Mouse (Mus musculus) cerebellum, postnatal 14 days (tissue): ENCODE measurements around the gene Tbc1d22a.
A peak's percentile ranks its signal among the peaks of the same experiment; 100 is the strongest.

Source experiments
- DNase-seq, 2 experiments: peaks; one replicate each; pipeline ENCODE4 v3.0.0; 2021; ENCODE audit warnings: mixed read lengths in 2 of 2

Gene Tbc1d22a

DNA sequence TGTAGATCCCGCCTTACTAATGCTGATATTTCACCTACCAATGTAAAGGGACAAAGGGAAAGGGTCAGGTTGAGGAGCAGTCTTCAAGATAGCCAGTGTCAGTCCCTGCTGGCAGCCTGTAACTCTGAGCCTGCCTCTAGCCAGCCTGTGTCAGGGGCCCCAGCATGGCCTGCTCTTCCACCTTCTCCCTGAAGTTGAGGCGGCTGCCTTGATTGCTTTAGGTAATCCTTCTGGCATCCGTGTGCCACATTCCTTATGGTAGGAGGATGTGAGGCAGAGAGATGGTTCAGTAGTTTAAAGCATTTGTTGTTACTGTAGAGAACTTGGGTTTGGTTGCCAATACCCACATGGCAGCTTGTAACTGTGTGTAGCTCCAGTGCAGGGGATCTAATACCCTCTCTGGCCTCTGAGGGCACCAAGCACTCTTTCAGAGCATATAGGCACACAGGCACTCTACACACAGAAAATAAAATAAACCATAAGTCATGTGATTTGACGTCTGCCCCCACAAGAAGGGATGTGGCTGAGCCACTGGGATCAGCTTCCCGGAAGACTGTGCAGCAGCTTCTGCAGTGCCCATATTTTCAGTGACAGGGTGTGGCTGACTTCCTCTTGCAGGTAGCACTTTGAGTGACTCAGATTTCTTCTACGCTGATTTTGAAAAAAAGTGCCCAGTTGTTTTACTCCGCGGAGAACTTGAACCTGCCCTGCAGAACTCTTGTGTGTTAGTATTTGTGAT, 128.5 kb downstream of the Tbc1d22a start:
- DNase-seq = no peak

DNA sequence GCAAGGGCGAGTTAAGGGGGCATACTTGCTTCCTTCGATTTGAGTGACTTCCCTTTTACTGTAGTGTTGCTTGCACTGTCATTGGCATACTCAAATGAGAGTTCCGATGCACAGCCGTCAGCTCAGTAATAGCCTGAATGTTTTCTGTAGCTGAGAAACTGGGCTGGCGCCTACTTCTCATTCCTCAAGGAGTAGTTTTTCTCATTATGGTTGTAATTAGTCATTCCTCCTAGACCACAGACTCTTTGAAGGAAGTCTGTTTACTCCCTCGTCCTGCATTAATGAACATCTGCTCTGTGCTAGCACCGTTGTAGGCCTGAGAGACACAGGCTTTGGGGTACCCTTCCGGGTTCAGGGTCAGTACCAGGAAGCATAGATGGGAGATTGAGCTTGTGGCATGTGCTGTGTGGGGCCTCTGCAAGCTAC, 130.7 kb downstream of the Tbc1d22a start:
- DNase-seq = no peak

GRCm38 (mm10) chr15:86345907-86346306, 131.6 kb downstream of the Tbc1d22a start:
- no peak for DNase-seq

DNA sequence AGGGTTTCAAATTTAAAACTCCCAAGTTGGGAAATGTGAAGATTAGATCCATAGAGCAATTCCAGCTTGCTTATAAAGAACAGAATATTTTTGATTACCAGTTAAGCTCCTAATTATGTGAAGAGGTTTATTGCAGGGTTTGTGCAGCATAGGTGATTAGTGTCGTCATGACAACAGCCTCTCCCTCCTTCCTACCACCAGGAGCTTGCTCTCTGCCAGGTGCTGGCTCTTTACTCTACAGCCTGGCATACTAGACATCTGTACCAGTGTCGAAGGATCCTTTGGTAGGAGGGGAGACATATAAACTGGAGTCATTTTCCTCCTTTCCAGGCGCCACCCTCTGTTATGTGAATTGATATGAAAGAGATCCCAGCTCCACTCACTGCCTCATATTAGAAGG, 132.3 kb downstream of the Tbc1d22a start:
- peak; percentile 30 to 33 for DNase-seq

DNA sequence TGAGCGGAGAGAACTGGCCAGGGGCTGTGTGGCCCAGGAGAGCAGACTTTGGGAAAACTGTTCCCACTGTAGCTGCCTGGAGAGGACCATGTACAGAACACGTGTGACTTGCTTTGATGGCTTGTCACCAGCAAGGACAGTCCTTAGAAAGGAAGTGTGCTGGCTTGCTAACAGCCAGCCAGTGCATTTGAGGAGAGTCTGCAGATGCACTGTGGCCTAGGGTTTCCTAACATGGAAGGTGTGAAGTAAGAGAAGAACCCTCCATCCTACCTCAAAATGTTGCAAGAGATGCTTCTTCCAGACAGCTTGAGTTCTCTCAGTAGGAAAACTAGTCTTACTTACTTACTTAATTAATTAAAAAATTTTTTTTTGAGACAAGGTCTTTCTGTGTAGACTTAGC, 140.7 kb downstream of the Tbc1d22a start:
- DNase-seq = no peak

DNA sequence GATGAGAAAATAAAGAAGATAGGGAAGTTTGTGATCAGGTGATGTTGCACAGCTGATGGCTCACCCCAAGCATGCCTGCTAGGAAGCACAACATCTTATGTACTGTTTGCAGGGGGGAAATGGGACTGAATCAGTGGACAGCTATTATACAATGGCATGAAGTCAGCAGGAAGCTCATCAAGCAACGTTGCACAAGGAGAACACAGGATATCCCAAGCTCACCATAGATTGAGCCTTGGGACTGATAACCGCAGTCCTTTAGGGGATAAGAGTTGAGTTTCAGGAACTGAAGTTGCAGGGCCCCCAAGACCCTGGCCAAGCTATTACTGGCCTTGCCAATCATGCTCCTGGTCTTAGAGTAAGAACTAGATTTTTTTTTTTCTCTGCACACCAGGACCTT, 141.6 kb downstream of the Tbc1d22a start:
- DNase-seq = no peak

DNA sequence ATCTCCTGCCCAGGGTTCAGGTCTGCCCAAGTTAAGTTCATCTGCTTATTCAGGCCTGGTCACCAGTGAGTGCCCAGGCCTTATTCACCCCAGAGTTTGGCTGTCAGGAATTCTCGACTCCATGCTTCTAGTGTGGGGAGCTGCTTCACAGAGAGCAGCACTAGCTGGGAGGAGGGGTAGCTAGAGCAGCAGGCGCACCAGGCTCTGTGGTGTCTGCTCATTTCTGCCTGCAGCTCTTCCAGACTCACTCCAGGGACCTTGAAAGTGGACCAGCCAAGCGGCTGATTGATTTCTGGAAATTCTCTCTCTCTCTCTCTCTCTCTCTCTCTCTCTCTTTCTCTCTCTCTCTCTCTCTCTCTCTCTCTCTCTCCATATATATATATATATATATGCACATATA, 146.1 kb downstream of the Tbc1d22a start:
- DNase-seq = peak in 1 of 2 experiments; percentile 20

DNA sequence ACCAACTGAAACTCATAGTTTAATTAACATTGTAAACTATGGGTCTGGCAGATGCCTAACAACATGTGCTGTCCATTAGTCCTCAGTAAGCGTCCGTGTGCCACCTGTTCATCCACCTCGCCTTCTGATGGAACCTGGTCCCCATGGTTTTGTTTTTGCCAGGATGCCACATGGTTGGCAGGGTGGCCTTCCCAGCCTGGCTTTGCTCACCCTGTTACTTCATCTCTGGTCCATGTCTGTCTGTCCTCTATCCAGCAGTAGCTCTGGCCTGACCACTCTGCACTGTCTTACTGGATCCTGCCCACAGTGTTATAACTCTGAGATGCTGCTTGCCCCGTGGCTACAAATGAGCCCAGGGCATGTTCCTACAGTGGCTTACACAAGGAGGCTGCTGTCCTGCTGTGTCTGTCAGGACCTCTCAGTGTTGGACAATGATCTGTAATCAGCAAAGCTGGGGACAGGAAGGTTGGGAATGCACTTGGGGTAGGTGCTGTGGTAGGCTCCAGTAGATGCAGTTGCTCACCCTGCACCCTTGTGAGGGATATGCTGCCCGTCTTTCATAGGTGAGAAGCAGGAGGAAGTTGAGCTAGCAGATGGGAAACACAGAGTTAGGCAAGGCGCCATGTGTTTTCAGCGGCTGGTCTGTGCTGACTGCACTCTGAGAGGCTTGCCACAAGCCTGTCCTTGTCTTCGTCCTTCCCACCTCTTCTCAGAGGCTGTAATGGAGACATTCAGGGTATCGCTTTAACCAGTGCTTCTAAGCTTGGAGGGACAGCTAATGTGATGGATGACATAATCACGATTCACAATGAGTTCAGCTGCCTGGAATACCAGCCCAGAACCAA, 148.3 kb downstream of the Tbc1d22a start:
- DNase-seq = peak; percentile 80 to 85

- DNase-seq = peak; percentile 42 to 56
Observed at GRCm38 (mm10) chr15:86363841-86364295, 149.6 kb downstream of the Tbc1d22a start.

DNA sequence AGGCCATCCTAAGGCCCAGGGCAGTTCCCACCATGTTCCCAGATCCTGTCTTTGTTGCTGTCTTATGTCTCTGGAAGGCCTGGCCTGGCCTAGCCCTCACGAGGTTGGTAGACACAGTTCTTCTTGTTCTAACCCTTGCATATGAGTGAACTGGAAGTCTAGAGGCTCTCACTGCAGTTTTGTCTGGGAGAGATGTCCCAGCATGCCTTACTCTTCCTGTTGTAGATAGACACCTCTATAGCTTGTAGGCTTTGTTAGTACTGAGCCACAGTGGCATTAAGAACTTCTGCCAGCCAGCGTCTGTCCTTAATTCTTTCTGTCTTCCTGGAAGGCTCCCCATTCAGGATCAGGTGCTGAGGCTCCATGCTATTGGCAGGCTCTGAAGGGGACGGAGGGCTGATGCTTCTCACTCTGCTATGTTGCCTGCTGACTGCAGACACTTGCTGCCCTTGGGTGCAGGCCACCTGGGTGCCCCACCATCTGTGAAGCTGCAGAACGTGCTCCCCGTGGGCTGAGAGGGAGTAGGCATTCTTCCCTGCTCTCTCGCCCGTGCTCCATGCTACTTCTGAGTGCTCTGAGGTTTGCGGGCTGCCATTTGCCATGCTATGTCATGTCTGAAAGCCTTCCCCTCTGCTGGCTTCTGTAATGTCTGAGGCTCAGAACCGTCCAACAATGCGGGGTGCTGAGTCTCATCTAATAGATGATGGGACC, 150.8 kb downstream of the Tbc1d22a start:
- peak; percentile 42 for DNase-seq

- peak in 1 of 2 experiments; percentile 33 for DNase-seq
Observed at GRCm38 (mm10) chr15:86366726-86367125, 152.5 kb downstream of the Tbc1d22a start.

- peak; percentile 30 for DNase-seq
Observed at GRCm38 (mm10) chr15:86367247-86367646, 153.0 kb downstream of the Tbc1d22a start.

DNA sequence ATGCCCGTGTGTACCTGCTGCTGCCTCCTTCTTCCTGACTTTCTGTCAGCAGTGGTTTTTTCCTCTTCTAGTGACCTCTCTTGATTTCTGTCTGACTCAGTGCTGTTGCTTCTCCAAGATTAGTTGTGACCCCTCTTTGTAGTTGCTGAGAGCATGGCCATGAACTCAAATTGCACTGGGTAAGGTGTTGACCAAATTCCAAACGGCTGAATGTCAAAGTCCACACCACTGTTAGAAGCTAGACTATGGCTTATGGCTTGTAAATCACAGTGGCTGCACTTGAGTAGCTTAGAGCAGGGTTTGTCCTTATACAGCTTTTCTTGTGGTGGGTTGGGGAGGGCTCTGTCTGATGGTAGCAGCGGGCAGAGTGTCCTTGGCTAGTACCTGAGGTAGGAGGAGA, 156.6 kb downstream of the Tbc1d22a start:
- DNase-seq = no peak

- DNase-seq = no peak
Observed at GRCm38 (mm10) chr15:86375262-86375661, 161.0 kb downstream of the Tbc1d22a start.

- no peak for DNase-seq
Observed at GRCm38 (mm10) chr15:86375860-86376394, 161.7 kb downstream of the Tbc1d22a start.

DNA sequence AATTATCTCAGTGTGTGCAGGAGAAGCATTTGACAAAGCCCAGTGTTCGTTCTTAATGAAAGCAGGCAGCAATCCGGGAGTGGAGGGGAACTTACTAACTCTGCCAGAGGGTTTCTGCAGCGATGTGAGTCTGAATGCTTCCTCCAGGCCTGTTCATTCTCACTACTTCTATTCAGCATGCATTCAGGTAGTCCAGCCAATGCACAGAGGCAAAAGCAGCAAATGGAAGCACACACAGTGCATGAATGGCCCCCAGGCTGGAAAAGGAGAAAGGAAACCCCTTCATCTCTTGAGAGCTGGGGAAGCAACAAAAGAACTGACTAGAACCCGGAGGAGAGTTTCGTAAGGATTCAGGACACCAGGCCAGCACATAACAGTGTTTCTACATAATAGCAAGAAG, 169.0 kb downstream of the Tbc1d22a start:
- no peak for DNase-seq

- DNase-seq = peak; percentile 39 to 56
Observed at GRCm38 (mm10) chr15:86385436-86385835, 171.2 kb downstream of the Tbc1d22a start.

GRCm38 (mm10) chr15:86386325-86386724, 172.1 kb downstream of the Tbc1d22a start:
- no peak for DNase-seq

GRCm38 (mm10) chr15:86388597-86388996, 174.3 kb downstream of the Tbc1d22a start:
- no peak for DNase-seq

GRCm38 (mm10) chr15:86404866-86405265, 190.6 kb downstream of the Tbc1d22a start:
- no peak for DNase-seq

GRCm38 (mm10) chr15:86405527-86405926, 191.3 kb downstream of the Tbc1d22a start:
- DNase-seq = peak; percentile 61 to 69

GRCm38 (mm10) chr15:86409352-86409751, 195.1 kb downstream of the Tbc1d22a start:
- no peak for DNase-seq

DNA sequence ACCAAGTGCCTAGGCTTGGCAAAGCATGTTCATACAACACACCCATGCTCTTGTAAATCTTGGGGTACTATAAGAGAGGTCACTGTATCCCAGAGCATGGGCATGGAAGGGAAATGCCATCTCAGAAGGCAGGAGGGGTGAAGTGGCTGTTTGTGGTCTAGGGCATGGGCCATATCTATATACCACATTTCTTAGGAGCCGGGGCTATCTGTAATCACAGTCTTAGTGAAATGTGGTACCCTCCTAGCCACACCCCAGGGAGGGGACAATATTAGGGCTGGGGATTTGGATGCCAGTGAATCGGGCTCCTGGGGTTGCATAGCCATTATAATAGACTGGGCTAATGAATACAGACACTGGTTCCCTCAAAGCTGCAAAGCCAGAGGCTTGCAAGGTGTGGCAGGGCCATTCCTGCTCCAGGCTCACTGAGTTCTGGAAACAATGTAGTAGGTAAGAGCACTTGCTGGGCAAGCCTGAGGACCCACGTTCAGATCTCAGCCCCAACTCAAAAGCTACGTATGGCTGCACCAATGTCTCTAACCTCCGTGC, 197.3 kb downstream of the Tbc1d22a start:
- DNase-seq = no peak
